Mouse (Mus musculus) C2C12 (cell line): ENCODE data around the gene Kif1c. TPM values are rescaled to one million over a fixed set of nuclear protein-coding genes. Genes with fewer than 3 reads are reported as not detected.

Experiments used
- H3K27me3 ChIP-seq: one replicate; pipeline ENCODE4 v1.6.1; 2011; ENCODE audit not compliant: control insufficient read depth, insufficient read depth, insufficient read length
- H3K36me3 ChIP-seq: one replicate; pipeline ENCODE4 v1.6.1; 2011; ENCODE audit not compliant: control insufficient read depth, insufficient read depth
- H3K4me3 ChIP-seq: one replicate; pipeline ENCODE4 v1.5.1; 2011; ENCODE audit warnings: mild to moderate bottlenecking, control low read depth; ENCODE audit not compliant: poor library complexity, insufficient read depth, severe bottlenecking
- H3K79me2 ChIP-seq: one replicate; pipeline ENCODE4 v1.6.1; 2011; ENCODE audit not compliant: control insufficient read depth, insufficient read depth
- H3K79me3 ChIP-seq: one replicate; pipeline ENCODE4 v1.6.1; 2011; ENCODE audit warnings: low read depth, control low read depth
- H3ac ChIP-seq: one replicate; pipeline ENCODE3; 2011; ENCODE audit warnings: low read depth; ENCODE audit not compliant: control insufficient read depth, insufficient read length
- CEBPB ChIP-seq: IDR thresholded peaks from one replicate; pipeline ENCODE4 v1.6.1; 2011; ENCODE audit warnings: low read depth, mild to moderate bottlenecking, control low read depth, moderate library complexity
- CTCF ChIP-seq: IDR thresholded peaks from one replicate; pipeline ENCODE4 v1.5.1; 2011; ENCODE audit not compliant: control insufficient read depth, insufficient read depth, insufficient read length
- FOSL1 ChIP-seq: IDR thresholded peaks from one replicate; pipeline ENCODE4 v1.8.0; 2011; ENCODE audit warnings: mild to moderate bottlenecking, low read length; ENCODE audit not compliant: poor library complexity, insufficient read depth, severe bottlenecking
- MAX ChIP-seq: IDR thresholded peaks from one replicate; pipeline ENCODE4 v1.6.1; 2011; ENCODE audit warnings: mild to moderate bottlenecking, control low read depth
- MYOD1 ChIP-seq: IDR thresholded peaks from one replicate; pipeline ENCODE4 v1.6.1; 2011; ENCODE audit warnings: low read depth; ENCODE audit not compliant: control insufficient read depth, insufficient read length
- MYOG ChIP-seq: IDR thresholded peaks from one replicate; pipeline ENCODE4 v1.6.1; 2011; ENCODE audit not compliant: control insufficient read depth, insufficient read length; ENCODE audit errors: extremely low read depth
- USF1 ChIP-seq: IDR thresholded peaks from one replicate; pipeline ENCODE4 v1.6.1; 2011; ENCODE audit warnings: low read depth, mild to moderate bottlenecking, control low read depth, moderate library complexity
- polyA plus RNA-seq: library from polyadenylated mRNA; unstranded; fragments of >200 nt; fragmentation: generic; extraction: Trizol; gene quantifications from one replicate; pipeline ENCODE4 v1.2.1, GENCODE M21; 2012; ENCODE audit warnings: missing spikeins

Kif1c gene
- polyA plus RNA-seq, 1 experiment: 99.8 TPM

- Histone ChIP-seq H3K27me3 (no peaks in the 10 kb centered on the region), H3K79me3 (peaks cover 59% of the 10 kb centered on the region), H3K36me3 (peaks cover 50% of the 10 kb centered on the region), H3ac (peak overlapping the region; percentile 74), H3K4me3 (peak overlapping the region; percentile 99), H3K79me2 (peaks cover 90% of the 10 kb centered on the region)
- TF ChIP-seq MYOG: no peak
- TF ChIP-seq MAX: no peak
- no peak for TF ChIP-seq FOSL1
- TF ChIP-seq CTCF: no peak
- TF ChIP-seq MYOD1: no peak
- no peak for TF ChIP-seq USF1
- TF ChIP-seq CEBPB: no peak
These were observed 42.8 kb upstream of the Kif1c start for GRCm38 (mm10) chr11:70657573-70657972.

DNA sequence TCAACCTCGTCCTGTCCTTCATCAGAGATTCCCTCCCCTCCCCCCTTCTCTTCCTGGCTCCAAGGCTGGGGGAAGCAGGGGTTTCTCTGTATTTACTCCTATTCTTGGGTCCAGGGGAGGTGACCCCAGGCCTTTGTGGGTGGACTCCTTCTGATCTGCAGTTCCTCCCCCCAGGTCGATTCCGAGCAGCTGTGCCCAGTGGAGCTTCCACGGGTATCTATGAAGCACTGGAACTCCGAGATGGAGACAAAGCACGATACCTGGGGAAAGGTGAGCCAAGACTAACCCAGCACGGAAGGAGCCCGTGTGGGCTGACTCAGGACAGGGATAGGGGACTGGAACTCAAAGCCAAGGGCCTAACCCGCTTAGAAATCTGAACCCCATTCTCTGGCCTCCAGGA lies 42.4 kb upstream of the Kif1c start:
- H3K79me2 ChIP-seq: peaks cover 85% of the 10 kb centered on the region
- H3ac ChIP-seq: peak overlapping the region; percentile 74
- peaks cover 50% of the 10 kb centered on the region for H3K36me3 ChIP-seq
- TF ChIP-seq MYOG (no peak), MYOD1 (no peak), FOSL1 (no peak), USF1 (no peak)
- peaks cover 55% of the 10 kb centered on the region for H3K79me3 ChIP-seq
- peak overlapping the region; percentile 99 for H3K4me3 ChIP-seq
- H3K27me3 ChIP-seq: no peaks in the 10 kb centered on the region

GRCm38 (mm10) chr11:70658521-70658920 lies 41.8 kb upstream of the Kif1c start:
- H3K79me3 ChIP-seq: peaks cover 50% of the 10 kb centered on the region
- H3K36me3 ChIP-seq: peaks cover 48% of the 10 kb centered on the region
- H3K4me3 ChIP-seq: peak overlapping the region; percentile 99
- H3ac ChIP-seq: peak overlapping the region; percentile 74
- no peaks in the 10 kb centered on the region for H3K27me3 ChIP-seq
- TF ChIP-seq MYOG (no peak), MYOD1 (peak; percentile 51), MAX (peak; percentile 12)
- peaks cover 80% of the 10 kb centered on the region for H3K79me2 ChIP-seq

- Histone ChIP-seq H3K27me3 (no peaks in the 10 kb centered on the region), H3K79me2 (peaks cover 76% of the 10 kb centered on the region), H3K4me3 (peak overlapping the region; percentile 16), H3K79me3 (peaks cover 46% of the 10 kb centered on the region), H3ac (peak overlapping the region; percentile 55), H3K36me3 (peaks cover 50% of the 10 kb centered on the region)
- peak; percentile 11 for TF ChIP-seq MAX
- no peak for TF ChIP-seq CEBPB
- TF ChIP-seq CTCF: no peak
These were observed 41.4 kb upstream of the Kif1c start for GRCm38 (mm10) chr11:70658942-70659341.

GRCm38 (mm10) chr11:70660571-70660970 lies 39.8 kb upstream of the Kif1c start:
- no peak overlapping the region for H3K4me3 ChIP-seq
- TF ChIP-seq MYOG (no peak), MAX (no peak), CTCF (no peak), MYOD1 (no peak), CEBPB (no peak), USF1 (no peak)
- no peaks in the 10 kb centered on the region for H3K27me3 ChIP-seq
- H3K36me3 ChIP-seq: peaks cover 64% of the 10 kb centered on the region
- peaks cover 70% of the 10 kb centered on the region for H3K79me2 ChIP-seq
- H3ac ChIP-seq: no peak overlapping the region
- H3K79me3 ChIP-seq: peaks cover 46% of the 10 kb centered on the region

GRCm38 (mm10) chr11:70663101-70663500 lies 37.2 kb upstream of the Kif1c start:
- no peak overlapping the region for H3ac ChIP-seq
- H3K36me3 ChIP-seq: peaks cover 64% of the 10 kb centered on the region
- no peak for TF ChIP-seq CTCF
- TF ChIP-seq MYOD1: no peak
- no peak for TF ChIP-seq FOSL1
- TF ChIP-seq MYOG: no peak
- TF ChIP-seq USF1: no peak
- H3K79me3 ChIP-seq: peaks cover 49% of the 10 kb centered on the region
- H3K27me3 ChIP-seq: no peaks in the 10 kb centered on the region
- peaks cover 73% of the 10 kb centered on the region for H3K79me2 ChIP-seq
- H3K4me3 ChIP-seq: no peak overlapping the region
